Mouse (Mus musculus) liver, adult 2 months (tissue): ENCODE measurements at regions not wholly inside any gene's neighbourhood (a gene's known extent, or its start where the extent isn't known, plus 50 kb on each side); places are given as distances from the start of the nearest gene placed in this dataset.

ENCODE experiments used
- CTCF ChIP-seq: fragments of 200-500 bp; IDR thresholded peaks from 2 replicates; pipeline ENCODE4 v1.5.1; 2011; ENCODE audit warnings: low read depth, low read length, control low read depth
- POLR2A ChIP-seq: fragments of 200-500 bp; IDR thresholded peaks from 2 replicates; pipeline ENCODE4 v1.6.1; 2011; ENCODE audit warnings: low read length, control low read depth; ENCODE audit not compliant: insufficient read depth; ENCODE audit errors: extremely low read depth

- no peak for TF ChIP-seq POLR2A
- TF ChIP-seq CTCF, result no peak
Observed at GRCm38 (mm10) chr1:193931131-193931729, 561.1 kb upstream of the Camk1g start.
